Mouse (Mus musculus) heart, postnatal 0 days (tissue): Measurements from ENCODE around the gene Ccr7. TPM values are rescaled to one million over a fixed set of nuclear protein-coding genes. Genes with fewer than 3 reads are reported as not detected.

ENCODE experiments used
- ATAC-seq: fragments of 200-750 bp; cut with Nextera tagmentation; 2 replicates; pipeline ENCODE4 v1.8.0; 2017; ENCODE audit warnings: low read depth, moderate number of reproducible peaks, moderate library complexity; ENCODE audit not compliant: insufficient read depth
- DNase-seq: peaks from one replicate; pipeline ENCODE4 v3.0.0-alpha.2; 2016; ENCODE audit warnings: low spot score
- H3K27ac ChIP-seq: fragments of 300-500 bp; sonication (generic); 2 replicates; pipeline ENCODE4 v1.5.1; 2014; ENCODE audit warnings: low read depth, mild to moderate bottlenecking
- H3K27me3 ChIP-seq: fragments of 300-500 bp; sonication (generic); 2 replicates; pipeline ENCODE4 v1.6.1; 2014; ENCODE audit warnings: low read length, mixed read lengths; ENCODE audit not compliant: control insufficient read depth, insufficient read depth
- H3K36me3 ChIP-seq: fragments of 300-500 bp; sonication (generic); replicated peaks from 2 replicates; pipeline ENCODE4 v1.6.1; 2014; ENCODE audit warnings: low read length, mixed read lengths; ENCODE audit not compliant: control insufficient read depth, insufficient read depth
- H3K4me1 ChIP-seq: fragments of 300-500 bp; sonication (generic); 2 replicates; pipeline ENCODE4 v1.6.1; 2014; ENCODE audit warnings: antibody characterized with exemption; ENCODE audit not compliant: control insufficient read depth, insufficient read depth
- H3K4me2 ChIP-seq: fragments of 300-500 bp; sonication (generic); 2 replicates; pipeline ENCODE4 v1.6.1; 2014; ENCODE audit warnings: low read depth, mild to moderate bottlenecking, low read length, moderate library complexity
- H3K4me3 ChIP-seq: fragments of 300-500 bp; sonication (generic); 2 replicates; pipeline ENCODE4 v1.5.1; 2014; ENCODE audit warnings: low read depth, low read length
- H3K9ac ChIP-seq: fragments of 300-500 bp; sonication (generic); replicated peaks from 2 replicates; pipeline ENCODE4 v1.6.1; 2014; ENCODE audit warnings: low read depth, low read length, mixed read lengths
- H3K9me3 ChIP-seq: fragments of 300-500 bp; sonication (generic); replicated peaks from 2 replicates; pipeline ENCODE4 v1.6.1; 2016; ENCODE audit warnings: low read length; ENCODE audit not compliant: control insufficient read depth
- CTCF ChIP-seq: IDR thresholded peaks from 2 replicates; pipeline ENCODE4 v1.5.1; 2016; ENCODE audit warnings: antibody characterized with exemption, control low read depth, low read depth
- EP300 ChIP-seq: IDR thresholded peaks from 2 replicates; pipeline ENCODE4 v1.6.1; 2016; ENCODE audit warnings: antibody characterized with exemption, low read depth
- WGBS: fragments of 180-500 bp; shearing (Covaris S2); extraction: QIAGEN DNeasy Blood & Tissue Kit; methylation state at CpG from one replicate; pipeline ENCODE4 v1.1.7; 2014; 5-methylcytosine and 5-hydroxymethylcytosine counted together
- polyA plus RNA-seq: library from polyadenylated mRNA; unstranded; fragments of >200 nt; fragmentation: Nextera tagmentation; extraction: Ambion mirVana; gene quantifications from 2 replicates; pipeline ENCODE4 v1.2.1, GENCODE M21; 2015
- total RNA-seq: library from RNA; depleted of rRNA; stranded (reverse); fragments of >200 nt; gene quantifications from 2 replicates; pipeline ENCODE4 v1.2.3, GENCODE M21; 2014; ENCODE audit warnings: low replicate concordance

Ccr7 gene
- total and polyA plus RNA-seq, 2 experiments from 2014 or later: 0.11 to 0.73 TPM

DNA sequence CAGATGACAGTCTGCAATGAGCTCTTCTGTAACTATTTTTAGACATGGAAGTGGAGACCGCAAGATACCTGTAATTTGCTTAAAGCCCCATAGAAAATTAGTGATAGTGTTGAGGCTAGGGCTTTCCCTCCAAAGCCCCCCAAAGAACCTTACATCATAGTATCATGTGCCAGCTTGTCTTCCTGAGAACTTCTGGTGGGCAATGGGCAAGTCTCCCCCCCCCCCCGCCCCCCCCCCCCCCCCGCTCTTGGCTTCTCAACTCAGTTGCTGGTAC, 23.0 kb upstream of the Ccr7 start:
- Histone ChIP-seq H3K4me3 (no peak overlapping the region), H3K36me3 (no peaks in the 10 kb centered on the region), H3K27ac (no peak overlapping the region), H3K4me1 (peaks cover 5% of the 10 kb centered on the region; the same call in 1 of the 2 replicates), H3K9ac (no peak overlapping the region), H3K9me3 (no peaks in the 10 kb centered on the region), H3K4me2 (no peak overlapping the region), H3K27me3 (no peaks in the 10 kb centered on the region)
- WGBS: 42% methylated on average over 2 of the region's 3 CpGs
- TF ChIP-seq CTCF (no peak), EP300 (no peak)
- ATAC-seq (no peak), DNase-seq (no peak)

DNA sequence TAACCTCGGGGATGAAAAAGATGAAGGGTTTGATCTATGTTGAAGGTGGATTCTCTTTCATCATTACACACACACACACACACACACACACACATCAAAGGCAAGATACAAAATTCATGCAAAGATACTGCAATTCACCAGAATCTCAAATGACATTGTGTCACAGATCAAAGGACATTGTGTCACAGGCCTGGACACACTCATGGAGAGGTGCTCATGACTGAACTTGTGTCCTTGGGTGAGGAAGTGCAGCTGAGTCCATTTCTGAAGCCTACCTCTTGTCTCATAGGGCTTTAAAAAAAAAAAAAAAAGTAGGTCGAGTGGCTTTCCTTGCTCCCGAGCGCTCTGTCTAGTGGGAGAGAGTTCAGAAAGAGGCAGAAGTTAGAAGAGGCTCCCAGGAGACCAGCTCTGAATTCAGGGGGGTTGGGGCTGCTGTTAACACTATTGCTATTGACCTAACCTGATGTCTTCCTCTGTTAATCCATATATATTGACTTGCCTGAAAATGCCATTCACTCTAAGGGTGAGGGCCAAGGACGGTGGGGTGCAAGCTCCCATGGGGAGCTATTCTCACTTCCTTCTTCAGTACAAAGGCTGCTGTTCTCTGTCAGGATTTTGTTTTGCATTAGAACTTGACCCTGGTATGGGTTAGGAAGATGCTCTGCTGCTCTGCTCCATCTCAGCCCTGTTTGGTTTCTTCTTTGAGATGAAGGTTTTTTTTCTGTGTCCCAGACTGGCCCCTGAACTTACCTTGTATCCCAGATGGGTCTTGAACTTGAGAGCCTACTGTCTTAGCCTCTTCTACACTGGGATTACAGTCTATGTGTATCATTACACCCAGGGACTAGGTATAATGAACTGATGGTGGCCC, 22.4 kb upstream of the Ccr7 start:
- Histone ChIP-seq H3K27ac (no peak overlapping the region), H3K36me3 (no peaks in the 10 kb centered on the region), H3K4me2 (no peak overlapping the region), H3K4me1 (peaks cover under 1% of the 10 kb centered on the region; the same call in 1 of the 2 replicates), H3K27me3 (no peaks in the 10 kb centered on the region), H3K4me3 (no peak overlapping the region), H3K9me3 (no peaks in the 10 kb centered on the region), H3K9ac (no peak overlapping the region)
- WGBS: 52% methylated on average over 5 of the region's 5 CpGs
- ATAC-seq (no peak), DNase-seq (no peak)
- TF ChIP-seq CTCF: no peak
- TF ChIP-seq EP300: no peak

GRCm38 (mm10) chr11:99172002-99172401, 17.1 kb upstream of the Ccr7 start:
- H3K4me3 ChIP-seq: no peak overlapping the region
- H3K36me3 ChIP-seq: no peaks in the 10 kb centered on the region
- no peak for DNase-seq
- no peak overlapping the region for H3K27ac ChIP-seq
- H3K9ac ChIP-seq: no peak overlapping the region
- WGBS: 78% methylated on average over 4 of the region's 4 CpGs
- no peaks in the 10 kb centered on the region for H3K4me1 ChIP-seq
- H3K27me3 ChIP-seq: no peaks in the 10 kb centered on the region
- TF ChIP-seq EP300 (no peak), CTCF (no peak)
- no peaks in the 10 kb centered on the region for H3K9me3 ChIP-seq
- H3K4me2 ChIP-seq: no peak overlapping the region
- ATAC-seq: no peak

- DNase-seq: no peak
- H3K4me3 ChIP-seq: no peak overlapping the region
- no peak overlapping the region for H3K9ac ChIP-seq
- no peak overlapping the region for H3K4me2 ChIP-seq
- H3K4me1 ChIP-seq: no peaks in the 10 kb centered on the region
- ATAC-seq: no peak
- no peaks in the 10 kb centered on the region for H3K27me3 ChIP-seq
- no peak overlapping the region; the same call in 1 of the 2 replicates for H3K27ac ChIP-seq
- H3K9me3 ChIP-seq: no peaks in the 10 kb centered on the region
- 50% methylated on average over 2 of the region's 2 CpGs for WGBS
- TF ChIP-seq CTCF (no peak), EP300 (no peak)
- H3K36me3 ChIP-seq: no peaks in the 10 kb centered on the region
Observed at GRCm38 (mm10) chr11:99171442-99171841, 16.6 kb upstream of the Ccr7 start.

DNA sequence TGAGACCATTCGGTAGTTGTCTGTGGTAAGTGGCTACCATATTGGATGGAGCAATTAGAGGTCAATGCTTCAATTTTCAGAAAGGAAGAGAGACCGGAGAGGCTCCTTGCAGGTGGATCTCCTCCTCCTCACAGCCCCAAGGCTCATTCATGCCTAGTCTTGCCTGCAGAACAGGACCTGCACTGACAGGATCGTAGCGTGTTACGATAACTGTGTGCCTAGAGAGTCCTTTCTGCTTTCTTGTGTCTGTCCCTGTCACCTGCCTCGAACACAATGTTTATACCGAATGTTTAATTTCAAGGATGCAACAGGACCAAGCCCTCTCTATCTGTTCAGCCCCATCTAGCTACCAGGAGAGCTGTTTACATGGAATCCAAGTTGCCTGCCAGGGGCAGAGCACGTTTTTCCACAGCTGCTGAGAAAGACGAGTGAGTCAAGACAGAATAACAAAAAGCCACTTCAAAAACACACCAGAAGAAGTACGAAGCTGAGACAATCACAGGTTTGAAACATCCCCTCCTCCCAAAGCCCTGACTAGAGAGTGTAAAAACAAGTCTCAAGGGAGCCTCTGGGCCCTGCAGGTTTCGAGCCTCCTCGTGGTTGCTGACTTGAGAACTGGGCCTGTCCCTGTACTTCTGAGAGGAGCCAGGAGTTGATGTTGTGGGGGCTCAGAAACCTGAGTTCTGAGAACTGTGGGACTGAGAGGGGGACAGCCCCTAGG, 15.8 kb upstream of the Ccr7 start:
- H3K4me2 ChIP-seq: no peak overlapping the region
- no peak overlapping the region; the same call in 1 of the 2 replicates for H3K27ac ChIP-seq
- 67% methylated on average over 12 of the region's 12 CpGs for WGBS
- no peak overlapping the region for H3K9ac ChIP-seq
- H3K9me3 ChIP-seq: no peaks in the 10 kb centered on the region
- no peaks in the 10 kb centered on the region for H3K36me3 ChIP-seq
- DNase-seq (no peak), ATAC-seq (no peak)
- no peaks in the 10 kb centered on the region for H3K27me3 ChIP-seq
- H3K4me1 ChIP-seq: no peaks in the 10 kb centered on the region
- no peak overlapping the region for H3K4me3 ChIP-seq
- TF ChIP-seq EP300 (no peak), CTCF (no peak)
